Mouse (Mus musculus) 3134 (cell line): ENCODE data around the gene Klhl10.

Experiments
- DNase-seq: peaks from one replicate; pipeline ENCODE4 v3.0.0-alpha.2; 2011; ENCODE audit warnings: low spot score; ENCODE audit not compliant: insufficient read length; ENCODE audit errors: extremely low read depth

The Klhl10 gene

DNA sequence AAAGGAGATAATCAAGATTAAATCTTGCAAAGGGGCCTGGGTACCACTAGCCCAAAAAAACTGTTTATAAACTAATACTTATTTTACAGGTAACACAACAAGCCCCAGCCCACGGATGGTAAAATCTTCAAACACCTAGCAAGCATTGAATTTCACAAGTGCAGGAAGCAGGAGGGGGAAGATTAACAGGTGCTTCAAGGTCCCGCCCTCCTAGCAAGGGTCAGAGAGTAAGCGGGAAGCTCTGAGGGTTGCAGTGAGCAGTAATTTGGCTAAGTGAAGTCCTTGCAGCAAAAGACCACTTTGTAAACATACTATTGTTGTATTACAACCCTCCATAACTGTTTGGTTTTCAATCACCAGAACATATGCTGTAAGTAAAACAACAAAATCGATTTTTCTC is 15.5 kb downstream of the Klhl10 start:
- no peak for DNase-seq

DNA sequence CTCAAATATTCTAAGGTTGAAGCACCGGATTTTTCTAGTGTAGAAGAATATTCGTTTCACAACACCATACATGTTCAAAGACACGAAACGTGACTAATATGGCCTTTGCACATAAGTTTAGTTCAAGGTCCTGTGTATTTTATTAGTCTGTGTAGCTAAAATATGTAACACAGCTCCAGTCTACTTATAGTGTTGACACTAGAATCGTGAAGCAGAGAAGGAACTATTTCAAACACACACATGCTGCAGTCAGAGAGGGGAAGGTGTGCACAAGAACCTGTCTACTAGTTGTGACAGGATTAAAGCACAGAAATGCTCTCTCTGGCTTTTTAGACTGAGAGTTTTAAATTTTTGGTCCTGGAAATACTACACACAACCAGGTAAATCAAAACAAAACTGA is 16.0 kb downstream of the Klhl10 start:
- DNase-seq, result no peak

DNA sequence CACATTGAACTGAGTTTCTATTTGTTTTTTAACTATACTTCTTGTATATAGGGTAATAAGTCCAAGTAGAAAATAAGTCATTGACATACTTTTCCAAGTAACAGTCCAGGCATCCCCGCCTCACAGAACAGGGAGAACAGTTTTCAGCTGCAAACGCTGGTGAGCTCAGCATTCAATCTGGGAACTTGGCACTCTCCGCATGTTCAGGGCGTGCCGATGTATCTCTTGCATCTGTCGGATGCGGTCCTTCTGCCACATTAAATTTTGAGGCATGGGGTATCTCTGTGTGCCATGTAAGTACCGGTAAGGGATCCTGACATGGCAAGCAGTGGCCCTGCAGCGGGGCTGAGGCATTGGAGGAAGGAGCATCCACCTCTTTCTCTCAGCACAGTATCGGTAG is 21.0 kb downstream of the Klhl10 start:
- DNase-seq, result no peak

DNA sequence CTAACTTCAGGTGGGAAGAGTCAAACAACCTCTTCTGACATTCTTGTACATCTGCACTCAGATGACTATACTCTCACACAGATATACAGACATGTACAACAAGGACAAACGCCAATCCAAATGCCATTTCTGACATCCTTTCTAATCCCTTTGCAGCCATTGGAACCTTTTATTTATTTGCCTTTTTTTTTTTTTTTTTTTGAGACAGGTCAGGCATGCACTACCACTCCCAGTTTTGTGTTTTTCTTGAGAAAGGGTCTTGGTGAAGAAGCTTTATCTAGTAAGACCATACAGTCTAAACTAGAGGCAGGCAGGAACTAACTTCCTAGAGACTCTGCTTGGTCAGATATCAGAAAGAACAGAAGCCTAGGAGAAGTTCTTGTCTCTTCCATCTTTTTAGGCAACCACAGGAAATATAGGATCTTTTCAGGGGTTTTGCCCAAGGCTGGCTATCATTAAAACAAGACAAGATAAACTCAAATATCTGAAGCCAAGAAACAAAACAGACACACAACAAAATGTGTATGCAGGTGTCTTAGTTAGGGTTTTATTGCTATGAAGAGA is 23.6 kb downstream of the Klhl10 start:
- DNase-seq, result no peak

DNA sequence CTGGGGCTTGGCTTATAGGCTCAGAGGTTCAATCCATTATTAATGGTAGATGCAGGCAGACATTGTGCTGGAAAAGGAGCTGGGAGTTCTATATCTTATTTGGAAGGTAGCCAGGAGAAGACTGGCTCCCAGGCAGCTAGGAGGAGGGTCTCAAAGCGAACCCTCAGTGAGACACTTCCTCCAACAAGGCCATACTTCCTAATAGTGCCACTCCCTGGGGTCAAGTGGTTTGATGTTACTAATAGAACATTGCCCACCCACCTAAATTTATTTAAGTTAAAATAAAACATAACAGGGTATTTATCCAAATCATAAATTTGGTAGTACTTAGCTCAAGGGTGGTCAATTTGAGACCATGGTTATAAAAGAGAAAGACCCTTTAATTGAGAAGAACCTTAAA is 24.1 kb downstream of the Klhl10 start:
- no peak for DNase-seq

DNA sequence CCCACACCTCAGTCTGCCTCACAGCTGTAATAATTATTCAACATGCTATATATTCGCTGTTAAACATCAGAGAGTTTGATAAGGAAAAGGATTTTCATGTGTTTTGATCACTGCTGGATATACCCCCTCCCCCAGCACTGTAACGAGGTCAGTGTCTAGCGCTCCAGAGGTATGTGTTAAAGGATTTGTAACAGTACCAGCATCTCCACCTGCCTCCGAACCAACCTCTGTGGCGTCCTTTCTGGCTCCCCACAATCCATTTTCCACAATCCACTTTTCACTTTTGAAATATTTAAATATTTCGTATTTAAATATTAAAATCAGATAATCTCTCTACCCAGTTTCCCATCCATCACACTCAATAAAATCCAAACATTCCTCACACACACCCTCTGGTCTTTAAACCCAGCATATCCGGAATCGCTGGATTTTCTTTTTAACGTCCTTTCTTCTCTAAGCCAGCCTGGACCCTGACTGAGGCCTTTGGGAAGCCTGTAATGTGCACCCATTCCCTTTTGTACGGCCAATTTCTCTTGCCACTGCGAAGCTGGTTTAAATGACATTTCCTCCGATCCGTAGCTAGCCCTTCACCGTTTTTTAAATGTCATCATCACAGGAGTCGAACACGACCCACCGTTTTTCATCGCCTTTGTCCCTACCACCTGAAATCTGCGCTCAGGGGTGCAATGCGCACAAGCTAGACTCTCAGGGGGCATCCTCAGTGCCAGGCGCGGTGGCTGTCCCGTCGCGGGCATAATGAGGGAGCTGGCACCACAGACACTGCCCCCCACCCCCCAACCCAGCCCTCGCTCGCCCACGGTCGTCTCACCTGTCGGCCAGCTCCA is 29.9 kb downstream of the Klhl10 start:
- DNase-seq, result no peak

DNA sequence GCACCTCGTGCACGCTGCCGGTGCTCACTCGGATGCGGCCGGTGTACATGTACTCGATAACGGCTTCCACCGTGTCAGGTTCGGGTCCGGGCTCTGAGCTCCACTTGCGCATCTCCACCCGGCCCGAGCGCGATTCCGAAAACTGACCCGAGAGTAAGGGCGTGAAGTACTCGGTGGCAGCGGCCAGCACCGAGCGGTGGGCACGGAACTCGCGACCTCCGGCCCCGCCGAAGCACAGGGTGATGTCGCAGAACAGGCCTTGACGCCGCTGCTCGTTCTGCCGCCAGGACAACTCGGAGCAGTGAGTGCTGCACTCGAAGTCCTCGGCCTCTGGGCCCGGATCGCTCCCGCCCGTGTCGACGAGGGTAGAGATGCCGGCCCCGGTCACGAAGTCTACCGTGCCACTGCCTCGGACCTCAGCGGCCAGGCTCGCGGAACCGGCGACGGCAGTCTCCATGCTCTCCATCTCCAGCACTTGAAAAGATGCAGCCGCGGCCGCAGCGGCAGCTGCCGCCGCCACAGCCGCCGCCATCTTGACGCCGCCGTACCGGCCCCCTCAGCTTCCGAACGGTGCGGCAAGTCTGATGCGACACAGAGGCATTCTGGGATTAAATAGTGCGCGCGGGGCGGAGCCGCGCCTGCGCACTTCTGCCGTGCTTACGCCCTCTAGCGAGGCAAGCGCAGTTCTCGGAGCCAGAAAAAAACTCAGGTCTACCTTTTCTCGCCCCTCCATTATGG is 30.6 kb downstream of the Klhl10 start, which contains the start of gene Klhl11:
Klhl11 (minus strand) TSS at position 545 of the 738 bp plus-strand sequence.
- peak; percentile 98 for DNase-seq

DNA sequence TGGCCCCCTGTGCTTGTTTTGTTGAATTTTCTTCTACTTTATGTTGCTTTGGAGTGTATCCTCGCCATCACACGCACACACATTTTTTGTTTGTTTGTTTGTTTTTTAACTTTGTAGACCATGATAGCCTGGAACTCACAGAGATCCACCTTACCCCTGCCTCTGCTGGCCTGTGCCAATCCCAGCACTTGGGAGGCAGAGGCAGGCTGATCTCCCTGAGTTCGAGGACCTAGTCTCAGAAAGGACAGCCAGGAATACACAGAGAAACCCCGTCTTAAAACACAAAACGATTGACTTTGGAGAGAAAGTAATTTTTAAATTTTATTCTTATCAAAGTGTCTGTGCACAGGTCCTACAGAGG is 31.2 kb downstream of the Klhl10 start:
- DNase-seq, result no peak

DNA sequence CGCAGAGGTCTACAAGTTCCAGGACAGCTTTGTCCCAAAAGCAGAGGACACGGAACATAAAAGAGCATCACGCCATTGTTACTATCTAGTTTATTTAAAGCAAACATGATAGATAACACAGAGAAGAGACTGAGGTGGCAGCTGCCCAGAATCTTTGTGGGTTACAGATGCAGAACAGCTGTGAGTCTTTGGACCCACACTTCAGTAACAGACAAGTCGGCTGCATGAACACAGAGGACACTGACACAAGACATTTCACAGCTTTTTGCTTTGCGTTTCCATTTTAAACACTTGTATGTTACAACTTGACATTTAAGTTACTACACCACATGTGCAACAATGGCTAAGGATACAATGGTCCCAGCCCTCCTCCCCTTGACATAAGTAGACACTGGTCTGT is 34.6 kb downstream of the Klhl10 start:
- DNase-seq, result no peak

DNA sequence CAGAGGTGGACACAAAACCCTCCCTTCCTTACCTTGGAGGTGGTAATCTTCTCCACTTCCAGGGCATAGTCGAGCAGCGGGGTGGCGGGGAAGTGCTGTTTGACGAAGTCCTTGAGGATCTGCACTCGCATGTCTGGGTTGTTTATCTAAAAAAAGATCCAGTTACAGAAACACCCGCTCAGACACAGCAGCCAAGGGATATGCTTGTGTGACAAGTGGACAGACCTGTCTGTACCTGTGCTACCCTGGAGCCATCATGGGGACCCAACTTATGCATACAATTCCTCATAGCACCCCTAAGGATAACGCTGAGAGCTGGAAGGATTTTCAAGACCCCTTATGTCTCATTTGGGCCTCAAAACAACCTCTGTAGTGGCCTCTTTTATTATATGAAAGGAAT is 37.4 kb downstream of the Klhl10 start:
- DNase-seq, result no peak

DNA sequence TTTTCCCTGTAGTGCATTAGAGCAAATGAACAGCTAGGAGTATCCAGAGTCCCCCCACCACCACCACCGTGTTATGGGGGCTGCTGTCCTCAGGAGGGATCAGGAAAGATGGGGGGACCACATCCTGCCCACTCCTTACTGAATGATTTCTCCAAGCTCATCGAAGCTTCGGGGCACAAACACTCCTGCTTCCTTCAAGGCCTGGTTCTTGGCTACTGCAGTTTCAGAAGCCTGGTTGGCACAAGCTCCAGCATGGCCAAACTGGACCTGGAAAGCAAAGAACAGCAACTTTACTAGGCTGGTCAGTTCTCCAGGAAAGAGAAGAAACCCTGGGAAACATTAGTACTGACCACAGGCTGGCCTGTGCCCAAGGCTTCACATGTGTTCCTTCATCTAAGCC is 42.7 kb downstream of the Klhl10 start:
- DNase-seq, result no peak

DNA sequence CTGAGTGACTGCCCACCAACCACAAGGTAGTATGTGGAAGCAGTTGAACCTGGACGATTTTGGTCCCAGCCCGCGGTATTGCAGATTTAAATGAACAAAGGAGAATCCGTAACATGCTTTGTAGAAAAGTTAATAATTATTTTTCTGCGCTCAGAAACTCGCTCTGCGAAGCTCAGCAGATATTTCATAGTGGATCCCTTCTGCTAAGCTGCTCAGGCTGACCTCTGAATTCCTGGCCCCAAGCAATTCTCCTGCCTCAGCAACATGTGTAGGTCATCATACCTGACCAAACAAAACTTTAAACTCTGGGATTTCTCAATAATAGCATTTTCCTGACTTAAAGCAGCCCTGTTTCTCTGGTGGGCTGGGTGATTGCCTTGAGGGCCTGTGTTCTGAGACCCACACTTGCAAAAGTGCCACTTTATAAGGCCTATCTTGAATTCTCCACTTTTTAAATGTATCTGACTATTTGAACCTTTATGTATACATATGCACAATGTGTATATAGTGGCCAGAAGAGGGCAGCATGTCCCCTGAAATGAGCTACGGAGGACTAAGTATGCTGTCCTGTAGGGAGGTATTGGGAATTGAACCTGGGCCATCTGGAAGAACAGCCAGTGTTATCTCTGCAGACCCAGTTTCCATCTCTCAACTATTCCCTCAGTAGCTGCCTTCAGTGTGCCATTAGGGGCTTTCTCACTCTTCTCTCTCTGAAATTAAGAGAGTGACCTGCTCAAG is 44.3 kb downstream of the Klhl10 start:
- no peak for DNase-seq

DNA sequence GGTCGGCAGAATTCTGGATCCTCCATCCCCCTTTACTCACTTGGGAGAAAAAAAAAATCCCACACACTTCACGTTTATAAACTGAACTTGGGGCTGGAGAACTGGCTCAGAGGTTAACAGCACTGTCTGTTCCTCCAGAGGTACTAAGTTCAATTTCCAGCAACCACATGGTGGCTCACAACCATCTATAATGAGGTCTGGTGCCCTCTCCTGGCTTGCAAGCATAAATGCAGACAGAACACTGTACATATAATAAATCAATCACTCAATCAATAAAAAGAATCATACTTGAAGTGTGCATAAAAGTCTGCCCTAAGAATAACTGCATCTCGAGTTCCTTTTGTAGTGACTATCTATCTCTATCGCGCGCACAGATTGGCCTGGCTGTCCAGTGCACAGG is 49.2 kb downstream of the Klhl10 start:
- no peak for DNase-seq

DNA sequence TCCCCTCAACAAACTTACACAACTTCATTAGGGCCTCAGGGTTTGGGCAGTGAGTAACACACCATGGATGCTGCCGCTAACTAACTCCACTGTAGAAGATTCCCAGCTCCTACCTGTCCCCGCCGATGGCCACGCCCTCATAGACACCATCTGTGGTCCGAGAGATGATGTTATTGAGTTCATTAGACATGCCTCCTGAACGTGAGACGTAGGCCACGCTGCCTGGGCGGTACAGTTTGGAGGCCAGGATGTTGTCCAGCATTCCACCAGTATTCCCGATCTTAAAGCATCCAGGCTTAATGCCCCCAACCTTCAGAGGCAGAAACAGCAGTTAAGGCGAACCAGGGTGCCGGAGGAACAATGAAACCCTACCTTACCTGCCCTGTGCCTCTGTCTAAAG is 52.1 kb downstream of the Klhl10 start:
- no peak for DNase-seq

DNA sequence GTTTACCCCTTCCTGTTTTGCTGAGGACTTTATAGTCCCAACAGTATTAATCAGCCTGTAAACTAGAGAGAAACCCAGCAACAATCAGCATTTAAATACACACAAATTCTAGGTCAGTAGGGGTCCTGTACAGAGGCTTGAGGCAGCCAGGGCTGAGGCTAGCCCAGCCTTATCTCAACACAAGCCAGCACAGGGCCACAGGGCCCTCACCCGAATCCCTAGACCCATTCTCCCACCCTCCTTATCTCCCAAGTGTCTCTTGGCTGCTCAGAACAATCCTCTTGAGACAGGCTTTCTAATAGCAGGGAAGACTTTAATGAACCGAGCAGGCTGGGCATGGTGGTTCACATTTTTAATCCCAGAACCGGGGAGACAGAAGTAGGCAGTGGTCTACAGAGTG is 58.5 kb downstream of the Klhl10 start:
- no peak for DNase-seq

DNA sequence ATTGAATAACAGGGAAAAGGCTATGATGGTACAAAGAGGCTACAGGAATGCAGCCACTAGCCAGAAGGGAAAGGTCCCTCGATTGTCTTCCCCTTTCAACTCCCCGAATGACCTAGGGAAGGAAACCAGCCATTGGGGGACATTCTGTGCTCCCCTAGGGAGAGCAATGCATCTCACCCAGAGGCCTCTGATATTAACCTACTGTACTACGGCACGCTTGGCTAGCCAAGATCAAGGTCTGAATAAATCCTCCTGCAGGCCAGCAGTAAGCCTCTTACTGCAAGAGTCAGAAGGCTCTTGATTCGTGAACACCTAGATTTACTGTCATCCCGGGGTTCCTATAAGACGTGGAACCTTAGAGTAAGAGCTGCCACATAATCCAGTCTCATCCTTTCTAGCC is 58.9 kb downstream of the Klhl10 start:
- DNase-seq, result no peak

DNA sequence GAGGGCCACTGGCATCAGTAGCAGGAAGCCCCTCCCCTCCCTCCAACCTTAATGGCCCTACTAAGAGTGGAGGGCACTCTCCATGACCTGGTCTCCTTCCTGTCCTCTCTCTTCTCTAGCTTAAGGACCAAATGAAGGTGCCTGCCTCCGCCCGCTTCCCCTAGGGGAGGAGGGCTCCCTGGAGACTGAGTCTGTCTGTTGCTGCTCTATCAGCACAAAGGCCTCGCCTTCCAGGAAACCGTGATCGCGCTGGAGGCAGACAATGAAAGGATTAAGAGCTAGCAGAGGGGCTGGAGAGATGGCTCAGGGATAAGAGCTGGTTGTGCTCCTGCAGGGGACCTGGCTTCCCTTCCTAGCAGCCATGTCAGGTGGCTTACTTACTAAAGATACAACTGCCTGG is 59.6 kb downstream of the Klhl10 start:
- DNase-seq, result no peak

DNA sequence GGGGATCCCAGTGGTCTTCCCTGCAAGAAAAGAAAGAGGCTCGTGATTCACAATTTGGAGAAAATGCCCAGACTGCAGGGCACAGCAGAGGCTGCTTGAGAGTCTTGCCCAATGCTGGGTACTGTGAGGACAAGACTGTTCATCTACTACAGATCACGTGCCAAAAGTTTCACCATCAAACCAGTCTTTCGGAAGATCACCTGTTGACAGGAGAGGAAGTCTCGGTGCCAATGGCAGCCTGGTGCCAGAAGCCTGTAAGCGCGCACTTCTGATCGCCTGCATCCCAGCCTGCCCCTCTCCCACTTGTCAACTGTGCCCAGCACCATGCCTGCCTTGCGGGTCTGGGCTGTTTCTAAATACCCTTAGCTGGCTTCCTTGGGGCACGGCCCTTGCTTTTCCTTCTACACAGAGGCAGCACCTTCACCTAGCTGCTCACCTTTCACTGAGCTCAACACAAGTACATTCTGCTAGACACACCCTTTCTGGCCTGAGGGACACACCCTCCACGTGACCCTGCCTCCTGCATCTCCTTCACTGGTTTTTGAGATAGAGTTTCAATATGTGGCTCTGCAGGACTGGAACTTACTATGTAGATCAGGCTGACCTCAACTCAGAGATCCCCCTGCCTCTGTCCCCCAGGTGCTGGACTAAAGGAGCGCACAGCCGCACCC is 63.4 kb downstream of the Klhl10 start:
- DNase-seq, result no peak

DNA sequence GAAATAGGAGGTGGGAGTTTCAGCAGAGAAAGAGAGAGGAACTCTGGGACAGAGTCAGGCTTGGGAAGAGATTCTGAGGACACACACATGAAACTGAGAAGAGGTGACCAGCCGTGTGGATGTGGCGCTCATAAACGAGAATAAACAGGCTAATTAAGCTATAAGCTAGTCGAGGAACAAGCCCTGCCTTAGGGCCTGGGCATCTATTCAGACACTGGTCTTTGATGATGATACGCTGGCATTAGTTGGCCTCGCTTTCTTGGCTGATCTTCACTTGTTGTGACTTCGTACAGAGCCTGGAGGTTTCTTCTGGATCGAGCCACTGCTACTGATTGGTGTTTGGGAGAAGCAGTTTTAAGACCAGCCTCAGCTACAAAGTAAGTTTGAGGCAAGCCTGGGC is 64.3 kb downstream of the Klhl10 start:
- no peak for DNase-seq
